Mouse (Mus musculus) forebrain, embryonic 14.5 days (tissue): ENCODE data around the gene Syt11. TPM values are rescaled to one million over a fixed set of nuclear protein-coding genes. Genes with fewer than 3 reads are reported as not detected.
"Not testable (repeated sequence)": the region's sequence is repeated elsewhere in the genome, so short reads cannot be mapped to it uniquely, and the experiment has no call there.

ENCODE experiments used
- ATAC-seq: fragments of 200-750 bp; cut with Nextera tagmentation; 2 replicates; pipeline ENCODE4 v1.8.0; 2017; ENCODE audit warnings: mild to moderate bottlenecking, moderate library complexity
- DNase-seq: peaks from one replicate; pipeline ENCODE4 v3.0.0-alpha.2; 2015; ENCODE audit warnings: low spot score
- H3K27ac ChIP-seq: fragments of 300-500 bp; sonication (generic); 2 replicates; pipeline ENCODE4 v1.5.1; 2014; ENCODE audit warnings: low read depth, mild to moderate bottlenecking, control low read depth, low read length, moderate library complexity
- H3K27me3 ChIP-seq: fragments of 300-500 bp; sonication (generic); replicated peaks from 2 replicates; pipeline ENCODE4 v1.6.1; 2014; ENCODE audit warnings: low read length, control low read depth, mixed read lengths; ENCODE audit not compliant: control insufficient read depth, insufficient read depth
- H3K36me3 ChIP-seq: fragments of 300-500 bp; sonication (generic); 2 replicates; pipeline ENCODE4 v1.6.1; 2014; ENCODE audit warnings: low read length, control low read depth; ENCODE audit not compliant: control insufficient read depth, insufficient read depth
- H3K4me1 ChIP-seq: fragments of 300-500 bp; sonication (generic); 2 replicates; pipeline ENCODE4 v1.6.1; 2014; ENCODE audit warnings: antibody characterized with exemption, low read length, control low read depth; ENCODE audit not compliant: control insufficient read depth, insufficient read depth
- H3K4me2 ChIP-seq: fragments of 300-500 bp; sonication (generic); 2 replicates; pipeline ENCODE4 v1.6.1; 2014; ENCODE audit warnings: mild to moderate bottlenecking, control low read depth, low read length
- H3K4me3 ChIP-seq: fragments of 300-500 bp; sonication (generic); 2 replicates; pipeline ENCODE4 v1.5.1; 2014; ENCODE audit warnings: low read depth, low read length, control low read depth
- H3K9ac ChIP-seq: fragments of 300-500 bp; sonication (generic); 2 replicates; pipeline ENCODE4 v1.6.1; 2014; ENCODE audit warnings: mild to moderate bottlenecking, low read length, control low read depth, moderate library complexity
- H3K9me3 ChIP-seq: fragments of 300-500 bp; sonication (generic); replicated peaks from 2 replicates; pipeline ENCODE4 v1.6.1; 2016; ENCODE audit warnings: low read length, control low read depth, mixed read lengths; ENCODE audit not compliant: control insufficient read depth
- WGBS: fragments of 180-500 bp; shearing (Covaris S2); extraction: QIAGEN DNeasy Blood & Tissue Kit; methylation state at CpG from one replicate; pipeline ENCODE4 v1.1.7; 2014; 5-methylcytosine and 5-hydroxymethylcytosine counted together
- polyA plus RNA-seq: library from polyadenylated mRNA; unstranded; fragments of >200 nt; fragmentation: Nextera tagmentation; extraction: Ambion mirVana; gene quantifications from 2 replicates; pipeline ENCODE4 v1.2.1, GENCODE M21; 2014

Gene Syt11
- 188 and 214 TPM in 2 replicates for polyA plus RNA-seq

DNA sequence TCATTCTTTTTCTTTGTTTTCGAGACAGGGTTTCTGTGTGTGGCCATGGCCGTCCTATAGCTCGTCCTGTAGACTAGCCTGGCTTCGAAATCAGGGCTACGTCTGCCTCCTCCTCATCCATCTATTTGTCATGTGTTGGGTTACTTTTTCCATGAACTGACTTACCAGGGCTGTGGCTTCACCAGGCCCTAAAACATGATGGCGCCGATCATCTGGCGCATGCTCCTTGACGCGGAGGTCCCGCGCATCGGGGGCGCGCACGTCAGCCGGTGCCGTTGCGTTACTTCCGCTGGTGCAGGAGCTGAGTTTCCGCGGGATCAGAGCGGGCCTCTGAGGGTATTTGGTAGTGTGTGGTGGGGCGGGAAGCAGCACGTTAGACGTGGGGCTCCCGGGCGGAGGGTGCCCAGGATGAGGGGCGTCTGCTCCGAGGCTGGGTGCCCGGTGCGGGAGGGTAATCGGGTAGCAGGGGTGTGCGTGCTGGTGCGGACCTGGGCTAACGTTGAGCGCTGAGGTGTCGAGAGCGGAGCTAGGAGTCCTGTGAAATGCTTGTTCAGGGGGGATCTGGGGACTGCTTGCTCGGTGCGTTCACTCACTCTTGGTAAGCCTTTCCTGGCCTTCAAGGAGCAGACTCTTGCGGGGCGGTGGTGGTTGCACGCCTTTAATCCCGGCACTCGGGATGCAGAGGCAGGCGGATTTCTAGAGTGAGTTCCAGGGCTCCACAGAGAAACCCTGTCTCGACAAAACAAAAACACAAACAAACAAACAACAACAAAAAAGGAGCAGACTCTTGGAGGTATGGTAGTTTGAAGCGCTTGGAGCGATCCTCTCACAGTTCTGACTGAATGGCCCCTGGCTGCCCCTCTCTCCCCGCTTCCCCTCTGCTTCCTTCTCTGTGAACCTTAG lies at the start of gene Syt11:
Gene Syt11, minus strand, starts transcription at position 226 of the 903 bp plus-strand sequence.
- peak within 1 kb of the TSS; percentile 31 for H3K4me3 ChIP-seq
- H3K9me3 ChIP-seq, H3K4me1 ChIP-seq, H3K36me3 ChIP-seq, H3K27me3 ChIP-seq: not testable (repeated sequence)
- peak; percentile 44 for ATAC-seq
- DNase-seq = peak; percentile 14
- H3K27ac ChIP-seq = peak within 1 kb of the TSS; percentile 79
- H3K4me2 ChIP-seq = peak within 1 kb of the TSS; percentile 43
- 4% methylated on average over 27 of the region's 51 CpGs for WGBS
- peak within 1 kb of the TSS; percentile 48 for H3K9ac ChIP-seq

DNA sequence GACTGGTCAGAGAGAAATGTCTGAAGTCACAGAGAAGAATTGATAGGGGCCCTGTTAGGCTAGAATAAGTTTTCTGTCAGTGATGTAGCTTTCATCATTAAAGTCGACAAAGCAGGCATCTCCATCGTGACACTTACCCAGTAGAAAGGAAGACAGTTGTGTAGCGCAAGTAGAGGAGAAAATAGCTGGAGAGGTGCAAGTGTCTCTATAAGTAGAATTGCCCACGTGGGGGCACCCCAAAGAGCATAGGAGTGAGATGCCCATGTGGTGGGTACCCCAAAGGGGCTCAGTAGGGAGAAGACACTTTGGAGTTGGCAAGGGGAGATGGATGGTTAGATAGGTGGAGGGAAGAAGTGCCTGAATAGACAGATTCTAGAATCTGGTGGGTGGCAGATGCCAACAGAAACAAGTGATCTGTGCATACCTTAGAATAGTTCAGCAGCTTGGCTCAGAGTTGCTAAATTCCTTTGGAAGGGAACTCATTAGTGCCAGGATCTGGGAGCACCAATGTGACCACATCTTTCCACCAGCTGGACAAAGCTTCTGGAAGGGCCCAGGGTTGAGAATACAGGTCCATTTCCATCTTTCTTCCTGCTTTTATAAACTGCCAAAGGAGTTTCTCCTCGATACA lies 29.1 kb upstream of the Syt11 start:
- H3K27ac ChIP-seq = no peak overlapping the region
- H3K27me3 ChIP-seq = no peaks in the 10 kb centered on the region
- H3K9ac ChIP-seq = no peak overlapping the region
- H3K36me3 ChIP-seq = peaks cover 18% of the 10 kb centered on the region
- H3K9me3 ChIP-seq = no peaks in the 10 kb centered on the region
- no peak for DNase-seq
- WGBS = 91% methylated on average over 5 of the region's 5 CpGs
- no peak for ATAC-seq
- no peak overlapping the region for H3K4me3 ChIP-seq
- H3K4me1 ChIP-seq = no peaks in the 10 kb centered on the region
- H3K4me2 ChIP-seq = no peak overlapping the region

GRCm38 (mm10) chr3:88797507-88797906 lies 22.5 kb upstream of the Syt11 start:
- H3K9ac ChIP-seq, DNase-seq, H3K4me1 ChIP-seq, H3K9me3 ChIP-seq, H3K27ac ChIP-seq, H3K4me2 ChIP-seq, H3K4me3 ChIP-seq, ATAC-seq, H3K27me3 ChIP-seq, H3K36me3 ChIP-seq: not testable (repeated sequence)
- 91% methylated on average over 6 of the region's 6 CpGs for WGBS

DNA sequence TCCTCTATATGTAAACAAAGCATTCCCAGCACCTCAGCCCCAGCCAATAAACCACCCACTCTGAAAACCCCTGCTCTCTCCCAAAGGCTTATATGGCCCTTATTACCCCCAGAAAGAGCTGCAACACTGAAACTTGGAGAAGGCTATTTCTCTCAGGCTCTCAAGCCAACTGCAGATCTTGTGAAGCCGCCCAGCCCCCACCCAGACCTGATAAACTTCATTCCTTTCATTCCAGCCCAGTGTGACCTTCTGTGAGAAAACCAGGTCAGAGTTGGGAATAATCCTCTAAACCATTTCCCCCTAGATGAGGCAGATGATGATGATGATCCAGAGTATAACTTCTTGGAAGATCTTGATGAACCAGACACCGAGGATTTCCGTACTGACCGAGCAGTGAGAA lies 13.1 kb upstream of the Syt11 start:
- not testable (repeated sequence) for H3K27ac ChIP-seq, H3K4me2 ChIP-seq, ATAC-seq, H3K4me3 ChIP-seq, H3K4me1 ChIP-seq, H3K9me3 ChIP-seq, H3K9ac ChIP-seq, H3K27me3 ChIP-seq, DNase-seq
- H3K36me3 ChIP-seq = peaks cover 11% of the 10 kb centered on the region; the same call in 1 of the 2 replicates
- 100% methylated on average over 1 of the region's 4 CpGs for WGBS

- H3K4me1 ChIP-seq, H3K9ac ChIP-seq, H3K9me3 ChIP-seq, H3K27me3 ChIP-seq, ATAC-seq, H3K27ac ChIP-seq, DNase-seq, H3K4me3 ChIP-seq, H3K4me2 ChIP-seq: not testable (repeated sequence)
- H3K36me3 ChIP-seq = peaks cover 11% of the 10 kb centered on the region; the same call in 1 of the 2 replicates
- WGBS = no CpG with 5 or more reads among the region's 8 CpGs
Observed at GRCm38 (mm10) chr3:88786805-88787204, 11.8 kb upstream of the Syt11 start.

GRCm38 (mm10) chr3:88786323-88786722 lies 11.4 kb upstream of the Syt11 start:
- H3K4me3 ChIP-seq, H3K9ac ChIP-seq, H3K27ac ChIP-seq, DNase-seq, H3K27me3 ChIP-seq, H3K9me3 ChIP-seq, H3K4me1 ChIP-seq, ATAC-seq, H3K4me2 ChIP-seq: not testable (repeated sequence)
- H3K36me3 ChIP-seq = peaks cover 11% of the 10 kb centered on the region; the same call in 1 of the 2 replicates
- 79% methylated on average over 1 of the region's 4 CpGs for WGBS

- Histone ChIP-seq H3K27ac (no peak overlapping the region), H3K9me3 (no peaks in the 10 kb centered on the region), H3K27me3 (no peaks in the 10 kb centered on the region), H3K36me3 (peaks cover 11% of the 10 kb centered on the region; the same call in 1 of the 2 replicates), H3K4me3 (no peak overlapping the region), H3K4me2 (no peak overlapping the region), H3K9ac (no peak overlapping the region), H3K4me1 (no peaks in the 10 kb centered on the region)
- no peak for DNase-seq
- ATAC-seq = no peak
- WGBS = 90% methylated on average over 5 of the region's 5 CpGs
Observed at GRCm38 (mm10) chr3:88784889-88785288, 9.9 kb upstream of the Syt11 start.

DNA sequence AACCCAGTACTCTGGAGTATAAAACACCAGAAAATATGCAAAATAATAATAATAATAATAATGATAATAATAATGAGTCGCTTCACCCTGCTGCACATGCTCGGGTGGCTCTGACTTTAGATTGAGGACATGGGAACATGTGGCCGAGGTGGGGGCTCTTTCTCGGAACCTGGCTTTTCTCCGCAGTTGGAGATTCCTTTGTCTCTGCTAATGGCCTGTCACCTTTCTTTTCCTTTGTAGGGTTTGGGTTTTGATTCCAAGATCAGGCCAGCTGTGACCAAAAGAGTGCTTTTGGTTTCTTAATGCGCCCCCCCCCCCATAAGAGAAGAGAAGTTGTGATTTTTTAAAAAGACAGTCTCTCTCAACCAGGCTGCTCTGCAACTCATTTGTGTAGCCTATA lies 1.8 kb downstream of the Syt11 start:
- WGBS = 84% methylated on average over 6 of the region's 6 CpGs
- not testable (repeated sequence) for H3K36me3 ChIP-seq, H3K4me3 ChIP-seq, H3K4me2 ChIP-seq, H3K27me3 ChIP-seq, DNase-seq, H3K9me3 ChIP-seq, H3K27ac ChIP-seq, H3K4me1 ChIP-seq, H3K9ac ChIP-seq, ATAC-seq

DNA sequence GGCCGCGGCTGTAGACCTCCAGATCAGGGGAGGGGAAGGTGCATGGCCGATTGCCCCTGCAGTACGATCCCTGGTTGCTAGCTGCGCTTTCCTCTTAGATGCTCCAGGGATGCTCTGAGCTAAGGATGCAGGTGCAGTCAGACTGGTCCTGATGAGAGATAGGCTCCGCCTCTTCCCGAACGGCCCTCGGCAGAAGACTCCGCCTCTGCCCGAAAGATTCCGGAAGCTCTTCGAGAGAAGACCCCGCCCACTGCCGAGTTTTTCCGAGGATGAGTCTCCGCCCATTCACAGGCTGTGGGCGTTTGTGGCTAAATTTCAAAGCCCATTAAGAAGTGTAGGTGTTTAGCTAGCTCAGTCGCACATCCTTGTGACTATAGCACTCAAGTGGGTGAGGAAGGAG lies 2.6 kb downstream of the Syt11 start:
- not testable (repeated sequence) for H3K36me3 ChIP-seq, H3K27me3 ChIP-seq, H3K9ac ChIP-seq, H3K9me3 ChIP-seq, H3K4me1 ChIP-seq, H3K27ac ChIP-seq
- Histone ChIP-seq H3K4me3 (peak overlapping the region; percentile 40), H3K4me2 (peak overlapping the region; percentile 47)
- WGBS = 0% methylated on average over 19 of the region's 19 CpGs
- ATAC-seq = peak; percentile 79
- peak; percentile 94 for DNase-seq
